Mouse (Mus musculus) ZHBTc4 (cell line): ENCODE measurements around the gene Hapln2.

Experiments used
- DNase-seq: peaks from one replicate; pipeline ENCODE4 v3.0.0-alpha.2; 2011; ENCODE audit warnings: low read depth, low spot score

Gene Hapln2

DNA sequence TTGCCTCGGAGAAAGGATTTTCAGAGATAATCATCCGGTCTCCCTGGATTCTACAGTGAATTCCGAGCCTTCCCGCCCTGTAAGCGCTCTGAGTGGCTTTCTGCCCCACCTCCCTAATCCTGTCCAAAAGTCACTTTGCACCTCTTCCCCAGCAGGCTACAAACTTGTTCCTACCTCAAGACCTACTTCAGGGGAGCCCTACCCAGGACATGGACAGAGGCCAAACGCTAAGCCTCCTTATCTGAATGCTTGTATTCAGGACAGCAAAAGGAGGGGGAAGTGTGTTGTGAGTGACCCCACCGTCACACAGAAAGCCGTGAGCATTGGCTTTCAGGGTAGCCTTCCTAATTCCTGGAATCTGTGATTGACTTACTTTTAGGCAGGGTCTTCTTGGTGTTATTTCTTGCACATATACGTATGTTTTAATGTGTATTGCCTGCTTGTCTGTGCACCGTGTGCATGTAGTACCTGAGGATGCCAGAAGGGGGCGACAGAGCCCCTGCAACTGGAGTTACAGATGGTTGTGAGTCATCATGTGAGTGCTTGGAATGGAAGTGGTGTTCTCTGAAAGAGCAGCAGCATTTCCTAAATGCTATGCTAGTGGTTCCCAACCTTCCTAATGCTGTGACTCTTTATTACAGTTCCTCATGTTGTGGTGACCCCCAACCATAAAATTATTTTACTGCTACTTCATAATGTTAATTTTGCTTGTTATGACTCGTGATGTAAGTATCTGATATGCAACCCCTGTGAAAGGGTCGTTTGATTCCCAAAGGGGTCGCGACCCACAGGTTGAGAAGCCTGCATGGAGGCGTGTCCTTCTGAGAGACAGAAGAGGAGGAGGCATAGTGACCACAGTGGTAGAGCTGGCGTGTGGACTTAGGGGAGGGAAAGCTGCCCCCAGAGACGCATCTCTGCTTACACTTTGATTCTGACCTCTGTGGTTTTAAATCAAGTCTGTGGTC is 21.3 kb downstream of the Hapln2 start:
- peak; percentile 87 for DNase-seq

DNA sequence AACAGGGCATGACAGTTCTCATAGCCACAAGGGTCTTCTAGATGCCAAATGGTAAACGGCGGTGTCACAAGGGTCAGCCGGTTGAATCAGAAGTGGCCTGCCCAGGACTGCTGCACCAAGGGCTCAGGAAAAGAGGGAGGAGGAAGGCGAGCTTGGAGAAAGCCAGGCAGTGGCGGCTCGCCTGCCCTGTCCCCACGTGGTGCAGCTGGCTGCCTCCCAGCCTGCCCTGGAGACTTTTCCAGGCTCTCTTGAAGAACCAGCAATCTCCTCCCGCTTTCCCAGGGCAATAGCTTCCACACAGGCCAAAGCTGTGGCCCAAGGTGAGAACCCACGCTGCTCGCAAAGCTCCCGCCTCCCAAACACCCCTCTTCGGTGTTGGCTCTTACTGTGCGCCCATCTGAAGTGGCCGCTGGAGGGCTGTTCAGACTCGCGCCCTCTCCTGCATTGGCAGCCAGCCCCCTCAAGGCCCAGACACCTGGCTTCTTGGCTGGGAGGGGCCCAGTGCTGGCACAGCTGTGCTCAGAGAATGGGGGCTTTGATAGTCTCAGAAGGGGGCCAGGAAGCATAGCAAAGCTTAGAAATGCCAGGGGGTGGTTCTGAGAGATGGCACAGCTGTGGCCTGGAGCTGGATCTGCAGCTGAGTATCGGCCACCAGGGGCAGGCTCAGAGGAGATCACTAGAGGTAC is 24.9 kb downstream of the Hapln2 start:
- peak; percentile 27 for DNase-seq

DNA sequence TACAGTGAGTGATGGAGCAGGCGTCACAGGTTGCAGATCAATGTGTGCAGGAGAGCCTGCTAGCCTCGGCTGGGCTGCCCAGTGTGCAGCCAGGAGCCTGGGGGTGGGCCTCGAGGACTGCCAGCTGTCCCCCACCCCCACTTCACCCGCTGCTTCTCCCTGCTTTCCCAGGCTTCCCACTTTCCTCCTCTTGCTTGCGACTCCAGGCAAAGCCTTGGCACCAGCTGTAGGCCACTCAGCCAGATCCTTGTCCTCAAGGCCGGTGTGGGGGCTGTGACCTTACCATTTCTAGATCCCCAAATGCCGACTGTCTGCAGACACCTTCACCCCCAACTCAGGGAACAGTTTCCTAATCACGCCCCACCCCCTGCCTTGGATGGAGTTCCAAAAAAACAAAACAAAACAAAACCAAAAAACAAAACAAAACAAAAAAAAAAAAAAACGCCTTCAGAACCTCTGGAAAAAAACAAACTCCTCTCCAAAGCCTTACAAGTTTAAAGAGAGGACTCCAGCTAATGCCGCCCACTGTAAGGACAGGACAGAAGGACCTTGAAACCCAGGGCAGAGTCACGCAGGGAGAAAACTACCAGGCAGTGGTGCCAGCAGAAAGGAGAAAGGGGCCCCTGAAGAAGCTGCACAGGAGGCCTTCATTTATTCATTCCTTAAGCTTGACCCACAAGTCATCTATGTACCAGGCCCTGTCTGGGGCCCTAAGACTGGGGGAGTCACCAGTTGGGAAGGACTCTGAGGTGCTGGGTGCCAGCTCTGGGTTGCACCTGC is 26.4 kb downstream of the Hapln2 start:
- DNase-seq, result no peak

DNA sequence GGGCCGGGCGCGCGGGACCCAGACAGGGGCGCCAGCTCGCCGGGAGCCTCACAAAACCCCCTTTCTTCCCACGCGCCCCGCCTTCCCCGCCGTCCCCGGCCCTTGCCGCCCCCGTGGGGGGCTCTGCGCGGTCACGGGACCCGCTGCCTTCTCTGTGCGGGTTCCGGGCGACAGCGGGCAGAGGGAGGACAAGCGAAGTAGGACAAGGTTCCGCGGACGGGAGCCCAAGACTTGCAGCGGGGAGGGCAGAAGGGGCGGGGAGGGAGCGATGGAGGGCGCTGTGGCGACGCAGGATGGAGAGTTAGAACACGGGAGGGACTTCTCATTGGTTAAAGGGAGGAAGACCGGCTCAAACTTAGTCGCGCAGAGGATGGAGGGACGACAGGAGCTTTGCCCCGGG is 27.2 kb downstream of the Hapln2 start, which contains the start of gene Bcan:
TSS of gene Bcan (minus strand) at position 50 of the 400 bp plus-strand sequence.
- peak; percentile 65 for DNase-seq

DNA sequence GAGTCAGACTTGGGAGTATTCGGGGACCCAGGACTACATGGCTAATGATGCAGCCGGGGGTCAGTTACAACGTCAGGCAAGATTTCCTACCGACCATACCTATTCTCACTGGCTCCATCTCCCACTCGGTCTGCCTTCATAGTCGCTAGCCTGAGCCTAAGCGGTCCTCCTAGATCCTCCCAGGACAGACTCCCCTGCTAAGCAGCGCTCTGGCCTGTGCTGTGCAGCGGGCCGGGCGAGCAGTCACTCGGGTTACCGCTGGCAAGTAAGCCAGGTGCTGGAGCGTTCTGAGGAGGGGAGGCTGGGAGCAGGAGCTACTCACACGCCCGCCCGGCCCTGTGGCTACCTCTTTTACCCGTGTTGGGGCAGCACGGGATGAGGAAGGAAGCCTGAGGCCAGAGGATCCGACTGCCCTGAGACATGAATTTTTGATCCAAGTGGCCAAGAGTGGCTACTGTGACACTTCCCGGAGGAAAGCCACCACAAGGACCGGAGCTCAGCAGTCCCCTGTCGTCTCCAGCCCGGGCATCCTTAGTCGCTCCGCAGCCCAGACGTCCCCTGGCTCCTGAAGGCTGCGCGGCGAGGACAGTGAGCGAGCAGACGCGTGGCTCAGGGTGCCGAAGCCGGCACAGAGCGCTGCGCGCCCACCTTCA is 28.0 kb downstream of the Hapln2 start:
- peak; percentile 59 for DNase-seq

DNA sequence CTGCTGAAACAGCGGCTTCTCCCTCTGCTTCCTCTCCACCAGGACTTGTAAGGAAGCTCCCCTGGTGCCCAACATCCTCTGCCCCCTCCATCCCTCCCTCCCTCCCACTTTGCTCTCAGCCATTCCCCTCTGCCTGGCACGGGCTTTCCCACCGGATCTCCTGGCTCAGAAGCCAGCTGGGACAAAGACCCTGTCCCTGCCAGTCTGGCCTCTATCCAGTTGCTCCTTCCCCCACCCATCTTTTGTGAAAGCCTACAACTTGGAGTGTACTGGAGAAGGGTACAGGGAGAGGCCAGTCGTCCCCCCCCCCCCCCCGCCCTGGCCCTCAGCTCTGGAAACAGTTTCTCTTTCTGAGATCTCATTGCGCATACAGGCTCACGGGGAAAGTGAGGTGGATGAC is 28.6 kb downstream of the Hapln2 start:
- DNase-seq, result no peak

DNA sequence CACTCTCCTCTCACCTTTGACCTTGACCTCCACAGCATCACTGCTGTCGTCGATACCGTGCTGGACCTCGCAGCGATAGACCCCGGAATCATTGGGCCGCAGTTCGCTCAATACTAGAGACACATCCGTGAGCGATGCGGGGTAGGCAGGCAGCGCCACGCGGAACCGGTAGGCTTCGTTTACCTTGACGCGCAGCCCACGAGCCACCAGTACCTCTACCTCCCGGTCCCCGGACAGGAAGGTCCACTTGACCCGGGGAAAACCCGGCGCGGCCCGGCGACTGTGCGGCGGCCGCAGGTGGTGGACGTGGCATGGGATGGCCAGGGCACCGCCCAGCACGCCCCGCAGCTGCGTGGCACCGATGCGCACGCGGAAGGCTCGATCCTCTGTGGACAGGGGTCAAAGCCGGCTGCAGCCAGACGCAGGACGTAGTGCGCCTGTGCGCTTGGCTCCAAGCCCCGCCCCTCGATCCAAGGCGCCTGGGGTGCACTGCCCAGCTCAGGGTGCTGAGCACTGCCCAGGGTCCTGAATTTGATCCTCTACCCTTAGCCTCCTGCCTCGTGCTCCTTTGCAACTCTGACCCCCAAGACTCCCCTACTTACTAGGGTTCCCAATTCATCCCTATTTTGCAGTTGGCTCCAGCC is 30.3 kb downstream of the Hapln2 start:
- DNase-seq, result peak; percentile 83

DNA sequence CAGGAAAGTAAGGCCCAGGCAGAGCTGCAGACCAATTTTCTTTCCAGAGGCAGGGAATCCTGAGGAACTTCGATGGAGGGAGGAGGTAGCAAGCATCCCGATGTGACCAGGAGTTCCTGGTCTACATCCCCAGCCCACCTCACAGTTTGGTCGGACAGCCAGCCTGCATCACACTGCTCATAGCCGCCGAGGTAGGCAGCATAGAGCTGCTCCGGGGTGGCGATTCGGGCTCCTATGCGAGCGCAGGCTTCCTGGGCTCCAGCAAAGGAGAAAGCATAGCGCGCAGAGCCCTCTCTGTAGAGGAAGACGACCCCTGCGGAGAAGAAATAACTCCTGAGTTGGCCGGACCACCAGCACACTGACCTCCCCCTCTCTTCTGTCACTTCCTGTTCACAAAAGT is 31.0 kb downstream of the Hapln2 start:
- DNase-seq, result no peak

DNA sequence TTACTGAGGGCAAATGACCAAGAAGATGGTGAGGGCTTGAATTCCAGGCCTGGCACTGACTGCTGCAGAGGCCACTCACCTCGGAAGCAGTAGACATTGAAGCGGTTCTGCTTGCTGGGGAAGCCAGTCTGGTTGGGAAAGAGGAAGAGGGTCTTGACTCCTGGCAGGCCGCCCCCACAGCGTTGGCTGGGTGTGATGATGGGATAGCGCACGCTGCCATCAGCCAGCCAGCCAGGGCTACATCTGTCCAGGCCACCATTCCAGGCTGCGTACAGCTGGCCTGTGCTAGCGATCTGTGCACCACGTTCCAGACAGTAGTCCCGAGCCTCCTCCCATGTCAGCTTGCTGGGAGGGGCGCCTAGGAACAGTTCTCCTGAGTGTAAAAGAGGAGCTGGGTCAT is 32.1 kb downstream of the Hapln2 start:
- DNase-seq, result no peak

DNA sequence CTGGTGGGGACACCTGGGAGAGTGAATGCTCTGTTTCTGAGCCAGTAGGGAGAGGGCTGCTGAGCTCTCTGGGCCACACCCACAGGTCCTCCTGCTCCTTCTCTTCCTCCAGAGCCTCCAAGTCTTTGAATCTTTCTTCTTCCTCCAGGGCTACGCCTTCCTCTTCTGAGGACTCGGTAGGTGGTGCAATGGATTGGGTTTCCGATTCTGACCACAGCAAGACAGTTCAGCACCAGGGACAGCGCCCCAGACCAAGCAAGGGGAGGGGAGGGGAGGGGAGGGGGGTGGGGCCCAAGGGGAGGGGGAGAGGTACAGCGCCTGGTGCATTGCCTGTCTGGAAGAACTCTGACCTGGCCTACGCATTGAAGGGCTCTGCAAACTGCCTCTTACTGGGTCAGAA is 33.9 kb downstream of the Hapln2 start:
- peak; percentile 90 for DNase-seq

DNA sequence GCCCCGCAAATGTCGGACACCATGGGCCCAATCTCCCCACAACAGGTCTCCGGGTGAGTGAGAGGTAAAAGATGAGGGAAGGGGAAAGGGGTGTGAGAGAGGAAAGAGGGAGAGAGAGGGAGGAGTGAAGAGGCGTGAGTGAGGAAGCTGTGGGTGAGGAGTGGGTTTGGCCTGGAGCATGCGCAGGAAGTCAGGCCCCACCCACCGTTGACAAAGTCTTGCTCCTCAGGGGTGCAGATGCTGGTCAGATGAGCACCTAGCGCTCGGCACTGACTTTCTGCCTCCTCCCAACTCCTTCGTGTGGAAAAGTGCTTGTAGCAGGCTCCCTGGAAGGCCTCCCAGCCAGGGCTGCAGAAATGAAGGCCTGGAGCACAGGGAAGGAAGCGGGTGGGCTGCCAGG is 37.4 kb downstream of the Hapln2 start:
- DNase-seq, result no peak

DNA sequence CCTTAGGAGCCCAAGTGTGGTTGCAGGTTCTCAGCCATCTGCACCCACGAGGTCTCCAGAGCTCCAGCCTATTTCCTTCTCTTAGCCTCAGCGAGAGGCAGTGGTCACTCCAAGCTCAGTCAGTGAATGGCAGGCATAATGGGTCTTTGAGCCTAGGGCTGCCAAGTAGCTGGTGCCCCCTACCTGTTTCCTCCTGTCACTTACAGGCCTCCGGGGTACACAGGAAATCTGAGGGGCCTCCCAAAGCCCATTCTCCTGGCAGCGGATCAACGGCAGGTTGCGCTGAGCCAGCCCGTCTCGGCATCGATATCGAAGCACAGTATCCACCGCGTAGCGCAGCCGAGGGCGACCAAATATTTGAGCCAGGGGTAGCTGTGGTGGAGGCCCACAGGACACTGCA is 39.3 kb downstream of the Hapln2 start:
- no peak for DNase-seq

DNA sequence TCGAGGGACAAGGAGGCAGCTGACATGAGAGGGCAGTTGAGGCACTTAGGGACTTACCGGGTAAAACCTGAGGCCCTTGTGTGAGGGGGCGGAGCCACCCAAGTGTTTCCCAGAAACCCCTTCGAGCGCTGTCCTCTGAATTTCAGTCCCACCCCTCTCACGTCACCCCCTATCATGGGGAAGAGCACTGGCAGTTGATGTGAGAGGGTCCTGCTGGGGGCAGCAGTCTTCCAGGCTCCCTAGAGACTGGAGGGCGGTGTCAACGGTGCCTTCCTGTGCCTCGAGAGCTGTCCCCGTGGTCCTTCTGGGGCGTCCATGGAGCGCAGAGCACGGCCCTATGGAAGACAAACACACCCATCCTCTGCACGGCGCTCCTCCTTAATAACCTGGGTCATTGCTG is 39.8 kb downstream of the Hapln2 start:
- DNase-seq, result peak; percentile 86

DNA sequence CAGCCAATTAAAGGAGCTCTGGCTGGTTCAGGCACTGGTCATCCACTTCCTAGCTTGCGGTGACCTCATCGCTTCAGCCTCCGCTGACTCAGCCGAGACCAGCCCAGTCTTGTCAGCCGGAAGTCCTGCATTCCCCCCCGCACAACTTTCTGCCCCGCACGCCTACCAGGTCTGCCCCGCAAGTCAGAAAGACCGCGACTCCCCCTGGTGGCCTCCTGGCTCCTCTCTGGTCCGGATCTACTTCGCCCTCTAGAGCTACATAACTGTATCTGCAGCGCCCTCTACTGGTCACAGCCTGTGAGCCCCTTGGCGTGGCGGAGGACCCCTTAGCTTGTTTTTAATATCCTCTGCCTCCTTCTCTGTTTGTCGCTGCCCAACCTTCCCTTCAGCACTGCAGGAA is 40.5 kb downstream of the Hapln2 start:
- DNase-seq, result peak; percentile 97

DNA sequence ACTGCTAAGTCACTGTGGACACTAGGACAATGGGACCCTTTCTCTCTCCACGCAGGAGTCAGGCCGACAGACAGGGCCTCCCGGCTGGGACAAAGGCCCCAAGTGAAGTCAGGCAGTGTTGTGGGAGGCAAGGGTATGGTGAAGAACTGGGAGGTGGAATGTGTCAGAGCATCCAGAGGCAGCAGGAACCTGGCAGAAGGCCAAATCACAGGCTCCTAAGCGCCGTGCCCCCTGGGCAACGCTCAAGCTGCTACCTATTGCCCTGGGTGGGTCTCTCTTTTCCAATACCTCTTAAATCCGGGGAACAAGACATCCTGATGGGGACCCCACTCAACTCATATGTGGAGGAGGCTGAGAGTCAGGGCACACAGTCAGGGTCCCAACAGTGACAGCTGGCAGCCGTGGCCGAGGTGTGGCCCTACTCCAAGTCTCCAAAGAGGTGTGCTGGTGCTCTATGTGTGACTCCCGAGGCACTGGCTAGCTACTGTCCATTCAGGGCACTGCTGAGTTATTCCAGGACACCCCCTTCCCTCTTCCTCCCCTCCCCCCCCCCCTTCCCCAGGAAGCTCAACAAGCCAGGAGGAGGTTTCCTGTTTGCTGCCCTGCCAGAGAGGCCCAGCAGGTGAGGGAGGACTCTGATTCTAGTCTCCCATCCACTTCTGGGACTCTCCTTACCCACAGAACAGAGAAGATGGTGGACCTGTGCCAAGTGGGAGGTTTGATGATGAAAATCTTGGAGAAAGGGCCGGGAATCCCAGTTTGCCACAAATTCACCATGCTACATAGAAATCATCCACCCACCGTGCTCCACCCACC is 41.7 kb downstream of the Hapln2 start:
- no peak for DNase-seq

DNA sequence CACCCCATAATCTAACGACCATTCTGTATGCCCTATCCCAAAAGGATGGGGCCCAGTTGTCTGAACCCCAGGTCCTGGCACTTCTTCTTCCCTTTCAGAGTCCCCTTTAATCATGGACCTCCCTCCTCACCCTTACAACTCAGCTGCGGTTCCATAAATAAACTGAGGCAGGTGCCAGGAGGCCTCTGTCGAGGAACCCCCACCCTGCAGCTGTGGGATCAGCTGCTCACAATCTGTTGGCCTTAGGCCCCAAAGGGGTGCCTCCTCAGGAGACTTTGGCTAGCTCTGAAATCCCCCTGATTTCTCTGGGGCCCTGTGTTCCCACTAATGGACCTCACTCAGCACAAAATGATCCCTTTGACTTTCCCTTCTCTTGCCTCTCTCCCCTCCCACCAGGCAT is 43.3 kb downstream of the Hapln2 start:
- DNase-seq, result no peak

DNA sequence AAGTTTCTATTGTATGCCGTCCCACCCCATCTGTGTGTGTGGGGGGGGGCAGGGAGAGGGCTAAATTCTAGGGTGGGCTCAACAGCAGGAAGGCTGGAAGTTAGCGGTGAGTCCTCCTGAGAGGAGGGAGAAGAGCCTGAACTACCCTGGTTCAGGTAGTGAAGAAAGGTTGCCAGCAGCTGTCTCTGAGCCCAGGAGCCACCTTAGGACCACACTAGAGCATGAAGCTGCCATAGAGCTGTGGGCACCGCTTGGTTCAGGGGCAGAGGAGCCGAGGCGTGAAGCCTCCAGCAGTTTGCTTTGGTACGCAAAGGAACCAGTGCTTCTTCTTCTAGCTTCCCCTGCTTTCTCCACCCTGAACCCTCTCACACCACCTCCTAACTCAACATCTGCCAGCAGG is 43.8 kb downstream of the Hapln2 start:
- no peak for DNase-seq

DNA sequence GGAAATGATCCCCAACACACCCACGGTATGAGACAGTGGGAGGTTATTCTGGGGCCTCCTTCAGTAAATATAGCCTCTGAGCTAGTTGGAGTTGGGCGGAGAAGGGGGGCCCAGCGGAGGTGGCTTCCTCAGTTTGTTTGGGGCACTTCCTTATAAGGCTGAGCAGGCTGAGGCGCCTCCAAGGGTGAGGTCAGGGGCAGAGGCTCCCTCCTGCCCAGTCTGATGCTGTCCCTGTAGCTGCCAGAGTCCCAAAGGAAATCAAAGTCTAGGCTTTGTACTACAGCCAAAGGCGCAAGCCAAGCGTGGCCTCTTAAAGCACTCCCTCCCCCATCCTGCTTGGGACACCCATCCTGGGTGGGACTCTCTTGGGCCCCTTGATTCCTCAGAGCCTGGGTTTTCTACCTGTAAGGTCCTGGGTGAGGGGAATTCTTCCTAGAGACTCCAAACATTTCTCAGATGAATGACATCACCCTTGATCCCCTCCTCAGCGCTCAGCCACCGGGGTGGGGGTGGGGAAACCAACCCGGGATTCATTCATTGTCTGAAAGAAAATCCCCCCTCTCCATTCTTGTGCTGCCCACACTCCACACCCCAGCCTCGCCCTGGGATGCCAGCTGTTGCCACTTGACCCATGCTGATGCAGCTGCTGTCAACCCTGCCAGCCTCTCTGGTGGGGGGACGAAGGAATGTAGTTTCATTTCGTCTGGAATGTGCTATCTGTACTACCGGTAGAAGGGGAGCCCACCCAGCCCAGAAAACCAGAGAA is 44.4 kb downstream of the Hapln2 start:
- no peak for DNase-seq
